Comparison of ENCODE assay signal across 24 mouse cellular contexts in the genomic region with DNA sequence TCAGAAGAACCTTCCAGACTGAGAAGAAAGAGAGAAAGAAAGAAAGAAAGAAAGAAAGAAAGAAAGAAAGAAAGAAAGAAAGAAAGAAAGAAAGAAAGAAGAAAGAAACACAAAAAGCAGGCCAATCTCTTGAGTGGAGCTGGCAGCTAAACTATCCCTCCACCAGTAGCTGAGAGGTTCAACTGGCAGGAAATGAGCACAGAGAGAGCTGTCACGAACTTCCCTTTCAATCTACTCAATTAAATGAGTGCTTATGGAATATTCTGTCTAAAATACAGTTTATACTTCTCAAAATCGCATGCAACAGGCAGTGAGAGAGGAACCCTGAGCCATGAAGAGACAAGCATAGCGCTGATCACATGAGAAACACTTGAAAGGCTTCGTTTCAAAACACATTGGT.
"Had no signal": no experiment of that assay in that cellular context is flagged by ENCODE, and none has a peak within 500 bp of the region (broad histone marks: within the 10 kb centered on the region; RNA-seq: fewer than 3 reads in every experiment).

No protein-coding gene starts in this region.

- ATAC-seq: intestine, embryonic 16.5 days; lung, postnatal 0 days had no signal

- H3K27ac ChIP-seq: limb, embryonic 12.5 days; limb, embryonic 15.5 days; liver, embryonic 15.5 days; neural tube, embryonic 12.5 days; neural tube, embryonic 15.5 days; stomach, embryonic 15.5 days had no signal

- H3K4me3 ChIP-seq: limb, embryonic 12.5 days; limb, embryonic 15.5 days; liver, embryonic 15.5 days; megakaryocyte, embryonic 14.5 days; neural tube, embryonic 12.5 days; neural tube, embryonic 15.5 days; stomach, embryonic 15.5 days had no signal

- DNase-seq: kidney, adult 18-20 months; kidney, adult 9 months; kidney, postnatal 14 days; kidney, postnatal 4 days; left cerebral cortex, postnatal 4 days; lung, embryonic 14.5 days; lung, postnatal 36 days; midbrain, embryonic 14.5 days; right cerebral cortex, adult 18-20 months; right cerebral cortex, postnatal 14 days; spleen, adult 18-20 months; thymus, postnatal 14 days; thymus, postnatal 4 days had no signal

- H3K9me3 ChIP-seq: limb, embryonic 12.5 days; limb, embryonic 15.5 days; liver, embryonic 15.5 days; neural tube, embryonic 12.5 days; neural tube, embryonic 15.5 days; stomach, embryonic 15.5 days had no signal

- H3K9ac ChIP-seq: limb, embryonic 12.5 days; limb, embryonic 15.5 days; liver, embryonic 15.5 days; lung, embryonic 14.5 days; neural tube, embryonic 12.5 days; neural tube, embryonic 15.5 days; stomach, embryonic 15.5 days had no signal

- H3K4me2 ChIP-seq: limb, embryonic 12.5 days; limb, embryonic 15.5 days; liver, embryonic 11.5 days; liver, embryonic 15.5 days; lung, embryonic 14.5 days; midbrain, embryonic 11.5 days; neural tube, embryonic 12.5 days; neural tube, embryonic 15.5 days; stomach, embryonic 15.5 days had no signal

- H3K36me3 ChIP-seq: limb, embryonic 12.5 days; limb, embryonic 15.5 days; liver, embryonic 15.5 days; neural tube, embryonic 12.5 days; neural tube, embryonic 15.5 days; stomach, embryonic 15.5 days had no signal

- H3K4me1 ChIP-seq: limb, embryonic 12.5 days; limb, embryonic 15.5 days; neural tube, embryonic 12.5 days; neural tube, embryonic 15.5 days; stomach, embryonic 15.5 days had no signal

- H3K27me3 ChIP-seq: limb, embryonic 12.5 days; limb, embryonic 15.5 days; liver, embryonic 15.5 days; neural tube, embryonic 12.5 days; neural tube, embryonic 15.5 days; stomach, embryonic 15.5 days had no signal
